Mouse (Mus musculus): Measurements from ENCODE around the gene Cmtm4.

Cmtm4 gene

GRCm38 (mm10) chr8:104374864-104375846, 20.5 kb downstream of the Cmtm4 start:
- no peak for DNase-seq (ENCODE audit: low spot score)

- no peak for DNase-seq (ENCODE audit: low spot score)
Measured at GRCm38 (mm10) chr8:104374269-104374668, 21.3 kb downstream of the Cmtm4 start.

- DNase-seq (ENCODE audit: low spot score), result no peak
Measured at GRCm38 (mm10) chr8:104373779-104374178, 21.8 kb downstream of the Cmtm4 start.

GRCm38 (mm10) chr8:104371121-104371520, 24.5 kb downstream of the Cmtm4 start:
- no peak for DNase-seq (ENCODE audit: low spot score)

- DNase-seq (ENCODE audit: low spot score), result no peak
Measured at GRCm38 (mm10) chr8:104370071-104370470, 25.5 kb downstream of the Cmtm4 start.

GRCm38 (mm10) chr8:104369591-104369990, 26.0 kb downstream of the Cmtm4 start:
- no peak for DNase-seq (ENCODE audit: low spot score)

- no peak for DNase-seq (ENCODE audit: low spot score)
Measured at GRCm38 (mm10) chr8:104367398-104367797, 28.2 kb downstream of the Cmtm4 start.

- DNase-seq (ENCODE audit: low spot score), result no peak
Measured at GRCm38 (mm10) chr8:104365695-104366094, 29.9 kb downstream of the Cmtm4 start.

GRCm38 (mm10) chr8:104359778-104360456, 35.7 kb downstream of the Cmtm4 start:
- DNase-seq (ENCODE audit: low spot score), result no peak

- no peak for DNase-seq (ENCODE audit: low spot score)
Measured at GRCm38 (mm10) chr8:104358637-104359036, 37.0 kb downstream of the Cmtm4 start.

- DNase-seq (ENCODE audit: low spot score), result no peak
Measured at GRCm38 (mm10) chr8:104354504-104354903, 41.1 kb downstream of the Cmtm4 start.

- no peak for DNase-seq (ENCODE audit: low spot score)
Measured at GRCm38 (mm10) chr8:104353186-104353585, 42.4 kb downstream of the Cmtm4 start.

GRCm38 (mm10) chr8:104350047-104350446, 45.6 kb downstream of the Cmtm4 start:
- DNase-seq (ENCODE audit: low spot score), result no peak

GRCm38 (mm10) chr8:104348971-104349370, 46.6 kb downstream of the Cmtm4 start:
- DNase-seq (ENCODE audit: low spot score), result no peak

GRCm38 (mm10) chr8:104346706-104347105, 48.9 kb downstream of the Cmtm4 start:
- peak; percentile 58 for DNase-seq (ENCODE audit: low spot score)

GRCm38 (mm10) chr8:104344622-104345021, 51.0 kb downstream of the Cmtm4 start:
- no peak for DNase-seq (ENCODE audit: low spot score)

GRCm38 (mm10) chr8:104343957-104344356, 51.6 kb downstream of the Cmtm4 start:
- DNase-seq (ENCODE audit: low spot score), result peak; percentile 94

- no peak for DNase-seq (ENCODE audit: low spot score)
Measured at GRCm38 (mm10) chr8:104342426-104342825, 53.2 kb downstream of the Cmtm4 start.

- no peak for DNase-seq (ENCODE audit: low spot score)
Measured at GRCm38 (mm10) chr8:104341678-104342077, 53.9 kb downstream of the Cmtm4 start.

GRCm38 (mm10) chr8:104341106-104341561, 54.5 kb downstream of the Cmtm4 start:
- DNase-seq (ENCODE audit: low spot score), result peak; percentile 91

- DNase-seq (ENCODE audit: low spot score), result peak; percentile 90
Measured at GRCm38 (mm10) chr8:104340233-104341105, 55.1 kb downstream of the Cmtm4 start.

GRCm38 (mm10) chr8:104339983-104340232, 55.7 kb downstream of the Cmtm4 start:
- no peak for DNase-seq (ENCODE audit: low spot score)
